Mouse (Mus musculus) stomach, adult 2 months (tissue): ENCODE measurements around the gene Cldn2. TPM values are rescaled to one million over a fixed set of nuclear protein-coding genes. Genes with fewer than 3 reads are reported as not detected.

Experiments
- polyA plus RNA-seq: library from polyadenylated mRNA; depleted of rRNA; stranded (reverse); fragments of >200 nt; gene quantifications from 2 replicates; pipeline ENCODE4 v1.2.3, GENCODE M21; 2012; rRNA removed

Cldn2 gene
- polyA plus RNA-seq, result 2.3 and 3.6 TPM in 2 replicates

GRCm38 (mm10) chrX:139800406-139800878 lies at the start of gene Cldn2:
Gene Cldn2 (plus strand): TSS chrX:139800828.

GRCm38 (mm10) chrX:139782278-139783044 lies 18.2 kb upstream of the Cldn2 start, which contains the start of gene Ripply1:
Gene Ripply1 (minus strand): TSS chrX:139782353.

Other genes starting within 250 kb of the Cldn2 start
- 7.8 and 18.4 TPM in 2 replicates for gene Rnf128, start 237.5 kb upstream of the Cldn2 start, polyA plus RNA-seq
- 0.10 and 0.39 TPM in 2 replicates for gene Tbc1d8b, start 115.8 kb upstream of the Cldn2 start, polyA plus RNA-seq
- gene Gm15013, start 86.3 kb upstream of the Cldn2 start, polyA plus RNA-seq, result not detected in 2 replicates
- gene Ripply1, start 18.5 kb upstream of the Cldn2 start, polyA plus RNA-seq, result not detected in 2 replicates
- 0.45 and 0.74 TPM in 2 replicates for gene Morc4, start 70.8 kb downstream of the Cldn2 start, polyA plus RNA-seq
- gene Rbm41, start 197.8 kb downstream of the Cldn2 start, polyA plus RNA-seq, result 0.18 TPM in 1 of 2 replicates, not detected in the other